Mouse (Mus musculus) adrenal gland, adult 18-20 months (tissue): ENCODE results near the gene Olfr1361. TPM values are rescaled to one million over a fixed set of nuclear protein-coding genes. Genes with fewer than 3 reads are reported as not detected.

Source experiments
- DNase-seq, 2 experiments: peaks; one replicate each; pipeline ENCODE4 v3.0.0; 2021 to 2022; ENCODE audit warnings: low spot score in 2 of 2
- long read RNA-seq, 2 experiments: library from polyadenylated mRNA; stranded (forward); transcript quantifications; one replicate each; pipeline ENCODE4 v2.0.0; 2021
- total RNA-seq, 2 experiments: library from RNA; stranded (reverse); gene quantifications; 1 replicate in 1 of 2; 2 replicates in 1 of 2; pipeline ENCODE4 v1.2.3; 2021

The Olfr1361 gene
- total RNA-seq, result not detected
- long read RNA-seq, experiment 1, result 0 reads
- long read RNA-seq, experiment 2, result 0 reads

DNA sequence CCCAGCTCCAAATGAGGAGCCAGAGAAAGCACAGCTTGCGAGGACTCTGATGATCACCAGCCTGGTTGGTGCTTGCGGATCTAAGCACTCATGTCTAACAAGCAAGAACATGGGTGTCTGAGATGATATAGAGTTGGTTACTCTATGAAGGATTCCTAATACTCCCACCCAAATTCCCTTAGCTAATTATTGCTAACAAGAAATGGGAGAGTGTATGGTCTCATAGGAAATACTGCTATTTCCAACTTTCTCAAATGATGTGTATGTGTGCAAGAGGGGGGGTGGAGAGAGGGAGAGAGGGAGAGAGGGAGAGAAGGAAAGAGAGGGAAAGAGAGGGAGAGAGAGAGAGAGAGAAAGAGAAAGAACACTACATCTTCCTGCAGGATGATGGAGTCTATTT, at the start of gene Olfr1361:
Gene Olfr1361, minus strand, starts transcription at position 101 of the 400 bp plus-strand sequence.
- DNase-seq, result no peak

DNA sequence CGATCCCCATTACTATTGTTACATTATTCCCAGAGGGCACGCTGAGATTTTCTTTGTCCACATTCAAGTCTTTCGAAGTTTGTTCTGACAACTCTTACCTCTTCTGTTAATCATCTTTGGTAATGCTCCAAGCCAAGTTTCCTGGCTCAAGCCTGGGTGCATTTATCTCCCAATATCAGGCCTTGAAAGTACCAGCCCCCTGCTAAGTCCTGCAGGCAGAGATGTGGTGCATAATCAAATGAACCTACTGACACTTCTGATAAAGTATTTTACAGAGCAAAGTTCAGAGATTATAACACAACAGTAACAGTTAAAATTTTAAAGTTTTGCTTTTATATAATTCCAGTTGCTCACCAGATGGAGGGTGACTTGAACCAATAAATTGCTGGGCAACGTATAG, 48.5 kb upstream of the Olfr1361 start:
- DNase-seq, result no peak

DNA sequence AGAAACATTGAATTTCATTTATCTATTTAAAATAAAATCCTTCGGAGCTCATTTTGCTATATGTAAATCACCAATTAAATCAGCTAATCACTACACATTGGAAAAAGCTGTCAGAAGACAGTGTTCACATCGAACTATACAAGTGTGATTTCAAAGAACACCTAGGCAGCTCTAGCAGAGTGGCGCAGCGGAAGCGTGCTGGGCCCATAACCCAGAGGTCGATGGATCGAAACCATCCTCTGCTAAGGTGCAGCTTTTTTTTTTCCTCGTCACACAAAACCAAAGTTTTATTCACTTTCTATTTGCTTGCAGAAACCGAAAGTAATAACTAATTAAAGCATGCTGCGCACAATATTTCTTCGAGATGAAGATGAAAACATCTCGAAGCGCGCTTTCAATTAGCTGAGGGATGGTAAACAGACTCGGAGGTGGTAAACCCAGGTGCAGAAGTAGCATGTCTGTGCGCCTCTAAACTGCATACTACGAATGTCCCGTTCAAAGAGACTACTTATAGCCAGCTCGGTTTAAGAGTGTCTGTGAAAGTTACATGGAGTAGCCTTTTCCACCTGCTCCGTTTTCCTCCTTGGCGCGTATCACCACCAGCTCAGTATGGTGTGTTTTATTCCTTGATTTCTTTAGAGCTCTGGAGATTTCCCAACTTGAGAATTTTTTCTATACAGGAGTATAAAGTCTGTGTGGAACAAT, 47.8 kb upstream of the Olfr1361 start:
- peak; percentile 74 to 87 for DNase-seq

DNA sequence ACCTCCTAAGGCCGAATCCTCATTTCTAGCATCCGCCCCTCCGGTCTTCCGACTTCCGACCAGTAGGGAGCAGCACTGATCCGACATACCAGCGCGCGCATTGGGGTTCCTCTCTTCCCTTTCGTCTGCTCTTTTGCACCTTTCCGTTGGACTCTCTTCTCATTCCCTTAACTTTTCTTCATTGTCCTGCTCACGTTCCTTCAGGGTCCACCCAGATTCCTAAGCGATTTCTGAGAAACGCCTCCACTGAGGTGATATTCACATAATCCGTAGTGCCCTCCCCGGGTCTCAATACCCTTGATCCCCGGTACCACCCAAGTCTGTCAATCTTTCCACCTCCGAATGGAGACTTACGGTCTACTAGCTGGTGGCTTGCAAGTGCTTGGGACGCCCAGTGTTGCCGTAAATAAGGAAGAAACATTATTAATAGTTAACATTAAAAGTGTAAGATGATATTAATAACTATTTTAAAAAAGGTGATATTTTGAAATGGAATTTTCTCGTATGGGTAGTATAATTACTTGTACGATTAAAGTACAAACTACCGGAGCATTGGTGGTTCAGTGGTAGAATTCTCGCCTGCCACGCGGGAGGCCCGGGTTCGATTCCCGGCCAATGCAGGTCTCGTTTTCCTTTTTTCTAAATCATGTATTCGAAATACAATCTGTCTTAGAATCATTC, 47.0 kb upstream of the Olfr1361 start:
- peak; percentile 84 to 88 for DNase-seq

DNA sequence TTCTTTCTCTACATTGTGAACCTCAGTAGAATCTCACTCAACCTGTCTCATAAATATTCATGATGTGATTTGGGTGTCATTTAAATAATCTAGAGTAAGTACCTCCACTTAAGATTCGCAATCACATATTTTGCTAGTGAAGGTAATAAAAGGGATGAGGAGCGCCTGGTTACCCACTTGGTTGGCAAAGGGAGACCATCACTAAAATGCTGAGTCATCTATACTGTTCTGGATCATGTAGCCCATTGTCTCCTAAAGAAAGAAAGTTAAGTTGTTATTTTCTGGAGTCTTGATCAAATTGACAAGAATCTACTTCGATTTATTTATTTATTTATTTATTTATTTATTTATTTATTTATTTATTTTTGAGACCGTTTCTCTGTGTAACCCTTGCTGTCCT, 43.5 kb upstream of the Olfr1361 start:
- no peak for DNase-seq

DNA sequence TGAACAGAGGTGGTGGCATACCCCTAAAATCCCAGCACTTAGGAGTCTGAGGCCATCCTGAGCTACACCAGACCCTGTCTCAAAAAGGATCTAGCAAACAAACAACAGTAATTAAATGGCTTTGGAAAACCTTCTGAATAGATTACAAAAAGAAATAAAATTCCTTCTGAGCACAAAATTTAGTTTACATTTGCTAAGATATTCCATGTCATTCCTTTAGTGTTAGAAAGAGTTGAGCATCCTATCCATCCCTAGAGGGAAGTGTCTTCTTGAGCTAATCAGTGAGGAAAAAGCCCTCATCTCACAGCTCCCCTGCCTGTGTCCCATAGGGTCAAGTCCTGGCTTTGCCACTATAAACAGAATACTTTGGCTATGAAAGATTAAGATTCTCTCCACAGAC, 34.6 kb upstream of the Olfr1361 start, which contains the start of gene Olfr1359:
Gene Olfr1359, plus strand, starts transcription at position 301 of the 400 bp plus-strand sequence.
- DNase-seq, result no peak

DNA sequence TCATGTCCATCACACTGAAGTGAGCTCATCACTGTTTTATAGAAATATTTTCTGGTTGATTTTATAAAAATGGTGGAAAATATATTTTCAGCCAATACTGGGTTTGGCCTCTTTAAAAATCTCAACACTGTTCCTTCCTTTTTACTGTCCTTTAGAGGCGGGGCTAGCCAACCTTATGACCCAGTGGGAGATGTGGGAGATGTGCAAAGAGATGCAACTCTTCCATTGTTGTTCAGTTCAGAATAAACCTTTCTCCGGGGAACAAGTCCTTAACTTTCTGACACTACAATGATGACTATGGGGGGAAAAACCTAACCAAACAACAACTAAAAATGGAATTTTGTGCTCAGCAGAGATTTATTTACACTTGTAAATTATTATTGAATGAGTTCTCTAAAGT, 14.1 kb upstream of the Olfr1361 start, which contains the start of gene Olfr1360:
Gene Olfr1360, minus strand, starts transcription at position 101 of the 400 bp plus-strand sequence.
- no peak for DNase-seq

DNA sequence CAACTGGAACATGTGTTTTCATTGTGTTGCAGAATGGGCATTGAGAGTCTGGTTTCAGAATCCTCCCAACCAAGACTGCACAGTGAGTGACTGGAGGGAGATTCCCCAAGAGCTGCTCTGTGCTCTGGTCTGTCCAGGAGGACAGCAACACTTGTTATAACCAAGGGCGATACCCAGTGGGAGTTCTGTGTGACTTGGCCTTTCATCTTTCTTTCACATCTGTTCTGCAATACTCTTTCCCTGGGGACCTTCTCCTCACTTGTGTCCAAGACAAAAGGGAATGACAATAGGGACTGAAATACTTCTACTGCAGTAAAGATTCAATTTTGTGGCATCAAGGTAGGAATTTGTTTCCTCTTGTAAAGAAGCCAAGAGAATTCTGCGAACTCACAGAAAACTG, 20.8 kb downstream of the Olfr1361 start, which contains the start of gene Olfr11:
Gene Olfr11, minus strand, starts transcription at position 101 of the 400 bp plus-strand sequence.
- DNase-seq, result no peak

DNA sequence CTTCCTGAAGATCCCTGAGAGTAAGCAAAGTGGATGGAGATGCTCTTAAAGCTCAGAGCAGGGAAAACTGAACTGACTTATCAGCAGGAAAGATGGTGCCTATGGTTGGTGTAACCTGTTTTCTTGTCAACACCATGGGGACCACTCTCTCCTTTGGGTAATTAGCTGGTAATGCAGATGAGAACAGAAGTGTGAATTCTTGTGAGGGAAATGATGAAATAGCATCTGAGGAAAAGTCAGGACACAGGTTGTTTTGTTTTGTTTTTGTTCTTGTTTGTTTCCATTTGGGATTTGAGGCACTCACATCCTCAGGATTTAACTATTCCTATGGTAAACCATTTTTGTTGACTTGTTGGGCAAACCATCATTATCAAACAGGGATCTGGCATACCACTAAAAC, 49.3 kb downstream of the Olfr1361 start, which contains the start of gene Olfr1362:
Gene Olfr1362, minus strand, starts transcription at position 101 of the 400 bp plus-strand sequence.
- DNase-seq, result no peak

Other genes with a start within 250 kb of the Olfr1361 start
- gene Pgbd1, start 222.3 kb downstream of the Olfr1361 start, total RNA-seq, result under 1 TPM; 0.36 to 0.45 TPM
- gene Zscan26, start 209.7 kb downstream of the Olfr1361 start, total RNA-seq, result 10 to 100 TPM; 36.3 to 41.8 TPM
- 1 to 10 TPM in 1 of 2 experiments, under 1 TPM in 1; 0.76 to 1.5 TPM for gene Nkapl, start 194.9 kb downstream of the Olfr1361 start, total RNA-seq
- gene Zkscan4, start 184.5 kb downstream of the Olfr1361 start, total RNA-seq, result 1 to 10 TPM; 2.2 to 2.6 TPM
- gene Gm10065, start 183.9 kb downstream of the Olfr1361 start, total RNA-seq, result not detected
- 10 to 100 TPM; 13.8 to 16.2 TPM for gene AK157302, start 168.2 kb downstream of the Olfr1361 start, total RNA-seq
- gene Gm11273, start 162.0 kb downstream of the Olfr1361 start, total RNA-seq, result 100 to 1,000 TPM in 1 of 2 experiments, 10 to 100 TPM in 1; 87.5 to 171 TPM
- gene Zkscan8, start 132.3 kb downstream of the Olfr1361 start, total RNA-seq, result 10 to 100 TPM; 13.5 to 15.6 TPM
- gene Olfr1366, start 120.6 kb downstream of the Olfr1361 start, total RNA-seq, result not detected
- not detected for gene Olfr1535, start 103.5 kb downstream of the Olfr1361 start, total RNA-seq
- not detected for gene Olfr1364, start 81.6 kb downstream of the Olfr1361 start, total RNA-seq
- not detected for gene Olfr1362, start 49.4 kb downstream of the Olfr1361 start, total RNA-seq
- not detected for gene Olfr11, start 20.9 kb downstream of the Olfr1361 start, total RNA-seq
- not detected for gene Olfr1360, start 14.0 kb upstream of the Olfr1361 start, total RNA-seq
- gene Olfr1359, start 34.7 kb upstream of the Olfr1361 start, total RNA-seq, result not detected
- 10 to 100 TPM; 21.3 to 23.3 TPM for gene Hist1h2bl, start 52.8 kb upstream of the Olfr1361 start, total RNA-seq
- gene Hist1h2ai, start 53.0 kb upstream of the Olfr1361 start, total RNA-seq, result 10 to 100 TPM; 21.4 to 30.6 TPM
- 10 to 100 TPM; 25.1 to 28.5 TPM for gene Hist1h3h, start 54.3 kb upstream of the Olfr1361 start, total RNA-seq
- 1 to 10 TPM; 5.2 to 5.8 TPM for gene Hist1h2bm, start 58.7 kb upstream of the Olfr1361 start, total RNA-seq
- gene Hist1h4j, start 71.7 kb upstream of the Olfr1361 start, total RNA-seq, result 1 to 10 TPM; 5.4 TPM
- gene Hist1h4k, start 87.1 kb upstream of the Olfr1361 start, total RNA-seq, result 10 to 100 TPM; 76.7 to 88.9 TPM
- 1 to 10 TPM; 7.9 to 8.1 TPM for gene Hist1h2ak, start 90.4 kb upstream of the Olfr1361 start, total RNA-seq
- 10 to 100 TPM; 11.4 to 15.3 TPM for gene Hist1h2bn, start 90.7 kb upstream of the Olfr1361 start, total RNA-seq
- 10 to 100 TPM in 1 of 2 experiments, 1 to 10 TPM in 1; 8.8 to 12.2 TPM for gene Hist1h1b, start 117.2 kb upstream of the Olfr1361 start, total RNA-seq
- 10 to 100 TPM; 21.8 to 29.9 TPM for gene Hist1h3i, start 120.0 kb upstream of the Olfr1361 start, total RNA-seq
- 1 to 10 TPM; 2.5 to 4.4 TPM for gene Hist1h2an, start 123.8 kb upstream of the Olfr1361 start, total RNA-seq
- gene Hist1h2bp, start 124.1 kb upstream of the Olfr1361 start, total RNA-seq, result 1 to 10 TPM; 5.8 to 8.9 TPM
- gene Hist1h2bq, start 146.8 kb upstream of the Olfr1361 start, total RNA-seq, result 10 to 100 TPM; 45.1 to 68.5 TPM
- gene Hist1h2ao, start 147.1 kb upstream of the Olfr1361 start, total RNA-seq, result 10 to 100 TPM in 1 of 2 experiments, 1 to 10 TPM in 1; 3.6 to 44.2 TPM
- gene Hist1h4m, start 148.4 kb upstream of the Olfr1361 start, total RNA-seq, result 100 to 1,000 TPM; 185 to 195 TPM
- gene Hist1h4n, start 168.8 kb upstream of the Olfr1361 start, total RNA-seq, result 10 to 100 TPM; 33.0 to 84.6 TPM
- 10 to 100 TPM in 1 of 2 experiments, 1 to 10 TPM in 1; 8.6 to 29.1 TPM for gene Hist1h2ap, start 170.1 kb upstream of the Olfr1361 start, total RNA-seq
- gene Hist1h2br, start 170.4 kb upstream of the Olfr1361 start, total RNA-seq, result 10 to 100 TPM; 43.9 to 68.8 TPM